ENCODE assay signal across 1 mouse cellular context in genomic region chr7:13037366-13037765, GRCm38 (mm10).
TF ChIP-seq lines count a peak whose summit lies in the region.

No protein-coding gene starts in this region.

TF ChIP-seq in CH12.LX, 34 proteins besides CTCF, POLR2A, EP300 and RAD21 (continued from another document):
- TF ChIP-seq BHLHE40 (IDR thresholded peaks at IDR 0.05; ENCODE audit: low read depth, low read length): no peak
